Mouse (Mus musculus): ENCODE measurements at regions not wholly inside any gene's neighbourhood (a gene's known extent, or its start where the extent isn't known, plus 50 kb on each side); places are given as distances from the start of the nearest gene placed in this dataset.
"Not testable (repeated sequence)": the region's sequence is repeated elsewhere in the genome, so short reads cannot be mapped to it uniquely, and the experiment has no call there.

- in situ Hi-C loops (cut with MboI, MseI) = no loop called here
Observed at GRCm38 (mm10) chr3:138609749-138610148, 83.8 kb downstream of the Eif4e start.

GRCm38 (mm10) chr3:138612884-138613653 is 87.1 kb downstream of the Eif4e start:
- in situ Hi-C loops (cut with MboI, MseI) = no loop called here

GRCm38 (mm10) chr3:138613680-138614079 is 87.7 kb downstream of the Eif4e start:
- in situ Hi-C loops (cut with MboI, MseI) = no loop called here

- in situ Hi-C loops (cut with MboI, MseI) = no loop called here
Observed at GRCm38 (mm10) chr3:138614899-138615298, 88.9 kb downstream of the Eif4e start.

DNA sequence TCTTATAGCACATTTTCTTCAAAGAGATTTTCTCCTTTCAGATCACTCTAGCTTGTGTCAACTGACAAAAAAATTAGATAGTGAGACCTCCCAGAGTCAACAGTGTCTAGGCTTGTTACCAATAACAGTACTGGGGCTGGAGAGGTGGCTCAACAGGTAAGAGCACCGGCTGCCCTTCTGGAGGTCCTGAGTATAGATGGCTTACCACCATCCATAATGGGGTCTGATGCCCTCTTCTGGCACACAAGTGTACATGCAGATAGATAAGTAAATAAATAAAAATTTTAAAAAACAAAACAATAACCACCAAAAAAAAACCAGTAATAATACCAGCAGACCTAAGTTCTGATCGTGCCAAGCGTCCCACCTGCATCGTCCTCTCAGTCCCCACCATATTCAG is 94.3 kb downstream of the Eif4e start:
- in situ Hi-C loops (cut with MboI, MseI) = no loop called here

GRCm38 (mm10) chr3:138624128-138624527 is 98.1 kb downstream of the Eif4e start:
- in situ Hi-C loops (cut with MboI, MseI) = no loop called here

DNA sequence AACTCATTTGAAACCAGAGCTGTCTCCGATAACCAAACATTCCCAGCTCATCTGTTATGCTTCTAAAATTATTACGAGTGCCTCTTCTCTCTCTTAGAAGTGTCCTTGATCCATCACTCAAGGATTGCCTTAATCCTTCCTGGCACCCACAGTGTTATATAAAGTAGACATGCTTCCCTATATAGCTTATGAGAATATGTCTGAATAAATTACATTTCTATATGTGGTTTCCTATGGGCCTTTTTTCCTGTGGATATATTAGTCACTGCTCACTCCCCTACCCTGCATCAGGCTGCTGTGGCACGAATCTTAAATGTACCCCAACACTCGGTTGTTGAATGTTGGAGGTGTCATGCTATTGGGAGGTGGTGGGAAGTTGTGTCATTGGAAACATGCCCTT is 100.3 kb downstream of the Eif4e start:
- in situ Hi-C loops (cut with MboI, MseI) = loop anchor here (25.0 kb wide), 1 partner anchor 611 kb away; no protein-coding TSS in a partner anchor

- in situ Hi-C loops (cut with MboI, MseI) = loop anchor here (25.0 kb wide), 1 partner anchor 607 kb away; no protein-coding TSS in a partner anchor
Observed at GRCm38 (mm10) chr3:138630231-138630630, 104.3 kb downstream of the Eif4e start.

GRCm38 (mm10) chr3:138632086-138632485 is 106.1 kb downstream of the Eif4e start:
- in situ Hi-C loops (cut with MboI, MseI) = loop anchor here (25.0 kb wide), 1 partner anchor 605 kb away; no protein-coding TSS in a partner anchor

GRCm38 (mm10) chr3:138642026-138642425 is 100.0 kb upstream of the Tspan5 start:
- in situ Hi-C loops (cut with MboI, MseI) = loop anchor here (5.0 to 25.0 kb wide), 2 partner anchors 265 to 595 kb away; no protein-coding TSS in a partner anchor

GRCm38 (mm10) chr3:138643951-138644285 is 98.1 kb upstream of the Tspan5 start:
- in situ Hi-C loops (cut with MboI, MseI) = loop anchor here (5.0 to 25.0 kb wide), 2 partner anchors 263 to 593 kb away; no protein-coding TSS in a partner anchor

GRCm38 (mm10) chr3:138644286-138644951 is 97.6 kb upstream of the Tspan5 start:
- in situ Hi-C loops (cut with MboI, MseI) = loop anchor here (5.0 to 25.0 kb wide), 2 partner anchors 263 to 593 kb away; no protein-coding TSS in a partner anchor

DNA sequence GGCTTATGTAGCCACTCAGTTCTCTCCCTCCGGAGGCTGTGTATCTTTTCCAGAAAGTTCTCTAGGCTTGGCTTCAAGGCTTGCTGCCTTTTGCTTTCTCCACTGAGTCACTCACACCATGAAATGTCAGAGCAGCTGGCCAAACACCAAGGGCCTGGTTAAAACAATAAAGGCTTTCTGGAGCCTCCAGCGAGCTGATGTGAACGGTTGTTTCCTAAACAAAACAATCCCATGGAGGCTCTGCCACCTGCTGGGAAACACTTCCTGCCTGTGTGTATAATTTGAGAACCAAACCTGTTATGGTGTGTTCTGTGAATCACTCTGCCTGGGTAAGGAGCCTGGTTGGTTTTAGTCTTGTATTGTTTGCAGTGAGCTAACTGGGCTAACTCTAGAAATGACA is 96.7 kb upstream of the Tspan5 start:
- in situ Hi-C loops (cut with MboI, MseI) = loop anchor here (25.0 kb wide), 1 partner anchor 592 kb away; no protein-coding TSS in a partner anchor

DNA sequence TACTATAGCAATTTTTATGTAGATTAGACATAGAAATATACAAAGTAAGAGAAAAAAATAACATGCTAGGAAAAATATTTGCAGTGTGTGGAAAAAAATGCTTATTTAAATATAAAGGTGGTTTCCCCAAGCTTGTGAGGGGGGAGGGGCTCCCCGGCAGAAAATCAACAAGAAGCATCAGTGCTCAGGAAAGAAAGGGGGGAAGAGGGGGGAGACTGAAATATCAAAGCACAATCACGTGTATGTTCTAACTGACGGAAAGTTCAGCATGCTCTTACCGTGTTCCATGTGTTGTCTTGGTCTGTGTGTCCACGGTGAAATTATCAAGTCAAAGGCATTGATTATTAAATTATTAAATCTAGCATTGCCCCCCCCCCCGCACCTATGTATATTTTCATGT is 92.3 kb upstream of the Tspan5 start:
- in situ Hi-C loops (cut with MboI, MseI) = loop anchor here (25.0 kb wide), 1 partner anchor 588 kb away; no protein-coding TSS in a partner anchor

- in situ Hi-C loops (cut with MboI, MseI) = not testable (repeated sequence)
Observed at GRCm38 (mm10) chr3:138650671-138651070, 91.3 kb upstream of the Tspan5 start.

GRCm38 (mm10) chr3:138651361-138652205 is 90.4 kb upstream of the Tspan5 start:
- in situ Hi-C loops (cut with MboI, MseI) = no loop called here

DNA sequence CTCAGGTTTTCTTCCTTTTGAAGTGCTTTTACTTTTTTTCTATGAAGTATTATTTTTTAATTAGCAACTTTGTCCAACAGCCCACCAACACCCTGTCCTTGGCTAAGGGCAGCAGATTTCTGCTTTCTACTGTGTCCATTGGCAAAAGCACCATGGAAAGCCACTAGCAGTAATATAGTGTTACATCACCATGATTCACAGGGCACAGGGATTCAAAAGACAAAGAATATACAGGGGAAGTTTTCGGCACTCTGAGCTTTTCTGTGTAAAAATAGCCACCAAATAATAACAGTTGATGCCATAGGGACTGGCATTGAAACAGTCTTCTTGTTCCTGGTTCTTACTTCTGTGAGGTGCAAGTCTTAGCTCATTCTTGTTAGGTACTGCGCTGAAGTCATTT is 89.8 kb upstream of the Tspan5 start:
- in situ Hi-C loops (cut with MboI, MseI) = no loop called here

GRCm38 (mm10) chr3:138652685-138653084 is 89.3 kb upstream of the Tspan5 start:
- in situ Hi-C loops (cut with MboI, MseI) = no loop called here

DNA sequence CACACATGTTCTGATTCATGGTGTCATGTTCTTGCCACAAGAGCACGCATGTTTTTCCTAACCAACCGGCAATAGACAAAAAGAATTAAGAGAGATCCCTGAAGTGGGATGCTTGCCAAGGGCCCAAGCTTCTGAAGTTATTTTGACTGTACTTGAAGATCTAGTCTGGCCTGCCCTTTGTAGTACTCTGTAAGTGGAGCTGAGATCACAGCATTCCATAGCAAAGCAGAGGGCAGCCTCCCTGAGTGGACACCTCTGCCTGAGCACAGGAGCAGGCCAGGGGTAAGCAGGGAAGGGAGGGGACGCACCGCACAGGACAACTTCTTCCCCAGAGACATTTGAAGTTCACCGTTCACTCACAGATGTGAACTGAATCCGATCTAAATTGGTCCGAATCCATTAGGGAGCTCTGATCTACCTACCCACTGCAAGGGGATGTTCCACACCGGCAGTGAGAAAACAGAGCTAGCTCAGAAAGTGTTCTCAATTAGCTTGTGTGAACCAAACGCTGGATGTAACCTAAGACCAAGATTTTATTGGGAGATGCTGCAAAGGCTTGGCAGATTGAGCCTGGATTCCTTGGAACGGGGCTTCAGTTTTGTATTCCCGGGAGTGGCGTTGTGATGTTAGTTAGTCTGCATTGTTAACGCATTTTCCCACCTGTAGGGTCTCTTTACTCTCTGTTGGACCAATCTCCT is 88.3 kb upstream of the Tspan5 start:
- in situ Hi-C loops (cut with MboI, MseI) = no loop called here

GRCm38 (mm10) chr3:138654610-138655371 is 87.2 kb upstream of the Tspan5 start:
- in situ Hi-C loops (cut with MboI, MseI) = no loop called here
